Mouse (Mus musculus) T-helper 1 cell (primary cell): ENCODE measurements around the gene Spcs3.

ENCODE experiments used
- in situ Hi-C: fragments of 300-600 bp; cut with MboI, MseI; formaldehyde crosslinking; loops from one replicate; pipeline ENCODE4 v1.15.1; 2025; ENCODE audit warnings: high pct_unique_total_duplicates

Gene Spcs3

DNA sequence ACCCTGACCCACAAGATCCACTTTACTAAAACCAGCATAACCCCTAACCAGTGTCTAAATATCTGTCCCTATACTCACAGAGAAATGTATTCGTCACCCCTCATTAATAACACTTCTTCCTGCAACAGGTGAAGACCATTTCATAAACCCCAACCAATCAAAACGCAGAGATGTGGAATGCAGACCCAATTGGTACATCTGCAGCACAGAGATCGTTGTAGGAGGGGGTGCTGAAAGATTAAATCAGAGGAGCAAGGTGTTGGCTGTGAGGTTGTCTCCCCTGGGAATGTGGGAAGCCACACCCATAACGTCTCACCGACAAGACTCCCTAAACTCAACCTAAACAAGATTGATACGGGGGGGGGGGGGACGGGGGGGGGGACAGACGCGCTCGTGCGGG lies 21.0 kb downstream of the Spcs3 start:
- in situ Hi-C loops, result loop anchor here (5.0 to 10.0 kb wide), 2 partner anchors 153 to 1996 kb away; no protein-coding TSS in a partner anchor

DNA sequence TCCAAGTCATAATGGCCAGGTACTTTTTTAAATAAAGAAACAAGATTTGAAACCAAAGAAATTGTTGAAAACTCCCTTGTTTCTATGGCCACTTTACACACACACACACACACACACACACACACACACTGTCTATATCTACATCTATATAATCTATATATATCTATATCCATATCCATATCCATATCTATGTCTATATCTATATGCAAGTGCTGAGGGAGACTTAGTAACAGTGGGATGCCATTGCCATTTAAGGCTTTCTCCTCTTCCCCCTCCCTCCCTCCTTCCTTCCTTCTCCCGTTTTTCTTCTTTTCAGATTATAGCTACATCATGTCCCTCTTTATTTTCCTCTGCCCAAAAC lies 21.7 kb downstream of the Spcs3 start:
- in situ Hi-C loops, result loop anchor here (5.0 to 10.0 kb wide), 2 partner anchors 154 to 1997 kb away; no protein-coding TSS in a partner anchor

DNA sequence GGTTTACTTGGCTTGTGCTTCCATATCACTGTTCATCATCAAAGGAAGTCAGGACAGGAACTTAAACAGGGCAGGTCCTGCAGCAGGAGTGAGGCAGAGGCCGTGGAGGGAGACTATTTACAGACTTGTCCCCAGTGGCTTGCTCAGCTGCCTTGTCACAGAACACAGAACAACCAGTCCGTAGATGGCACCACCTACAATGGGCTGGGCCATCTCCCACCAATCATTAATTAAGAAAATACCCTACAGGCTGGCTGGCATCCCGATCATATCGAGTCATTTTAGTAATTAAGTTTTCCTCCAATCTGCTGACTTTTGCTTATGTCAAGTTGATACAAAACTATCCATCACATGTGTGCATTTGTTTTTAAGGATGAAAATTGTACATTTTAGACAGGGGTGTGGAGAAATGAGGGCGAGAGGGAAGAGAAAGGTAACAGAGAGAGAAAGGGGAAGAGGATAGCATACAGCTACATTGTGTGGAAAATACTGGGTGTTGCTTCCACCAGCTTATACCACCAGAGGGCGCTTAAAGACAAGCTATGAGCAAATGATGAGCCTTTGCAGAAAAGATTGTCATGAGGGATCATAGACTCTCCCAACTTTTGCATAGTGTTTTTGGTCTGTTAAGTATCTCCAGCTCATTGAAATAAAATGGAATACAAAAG lies 22.2 kb downstream of the Spcs3 start:
- in situ Hi-C loops, result loop anchor here (5.0 to 10.0 kb wide), 2 partner anchors 155 to 1997 kb away; no protein-coding TSS in a partner anchor

DNA sequence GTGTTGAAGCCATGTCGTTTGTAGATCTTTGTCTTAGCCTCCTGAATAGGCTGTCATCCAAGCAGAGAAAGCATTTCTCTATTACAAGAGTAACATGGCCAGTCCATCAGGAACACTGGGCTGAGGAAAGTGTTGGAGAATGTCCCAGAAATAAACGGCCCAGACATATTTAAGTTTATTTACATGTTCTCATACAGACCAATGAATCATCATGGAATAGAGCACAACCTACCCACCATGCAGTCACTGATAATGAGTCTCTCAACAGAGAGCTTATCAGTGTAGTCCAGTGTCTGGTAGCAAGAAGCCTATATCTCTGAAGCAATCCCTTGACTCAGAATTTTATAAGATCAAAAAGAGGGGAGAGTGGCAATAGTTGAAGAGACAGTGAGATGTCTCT lies 24.7 kb downstream of the Spcs3 start:
- in situ Hi-C loops, result loop anchor here (5.0 to 10.0 kb wide), 2 partner anchors 157 to 2000 kb away; no protein-coding TSS in a partner anchor

DNA sequence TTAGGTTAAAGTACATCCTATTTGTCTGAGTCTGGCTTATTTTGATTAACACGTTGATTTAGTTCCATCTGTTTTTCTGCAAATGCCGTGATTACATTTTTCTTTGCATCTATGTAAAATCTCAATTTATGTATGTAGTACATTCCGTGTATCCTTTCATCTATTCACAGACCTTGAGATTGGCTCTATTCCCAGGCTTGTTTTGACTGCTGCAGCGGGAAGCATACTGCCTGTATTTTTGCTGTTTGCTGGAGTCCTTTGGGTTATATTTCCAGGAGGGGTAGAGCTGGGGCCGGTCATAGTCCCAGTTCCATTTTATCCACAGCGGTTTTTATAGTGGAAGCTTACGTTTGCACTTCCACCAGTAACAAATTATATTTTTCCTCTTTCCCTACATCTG lies 26.7 kb downstream of the Spcs3 start:
- in situ Hi-C loops, result loop anchor here (10.0 kb wide), 1 partner anchor 2002 kb away; no protein-coding TSS in a partner anchor

DNA sequence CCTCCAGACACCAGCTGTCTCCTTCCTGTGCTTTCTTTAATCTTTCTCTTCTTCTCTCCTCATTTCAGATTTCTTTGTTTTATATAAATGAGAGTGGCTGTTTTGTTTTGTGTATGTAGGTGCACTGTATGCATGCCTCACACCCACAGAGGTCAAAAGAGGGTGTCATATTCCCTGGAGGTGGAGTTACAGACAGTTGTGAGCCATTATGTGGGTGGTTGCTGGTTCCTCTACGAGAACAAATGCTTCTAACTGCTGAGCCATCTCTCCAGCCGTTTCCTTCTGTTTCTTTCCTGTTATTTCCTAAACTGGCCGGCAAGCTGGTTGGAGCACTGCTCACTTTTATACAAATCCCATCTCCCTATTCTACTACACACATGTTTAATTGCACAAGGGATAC lies 35.9 kb downstream of the Spcs3 start:
- in situ Hi-C loops, result no loop called here

DNA sequence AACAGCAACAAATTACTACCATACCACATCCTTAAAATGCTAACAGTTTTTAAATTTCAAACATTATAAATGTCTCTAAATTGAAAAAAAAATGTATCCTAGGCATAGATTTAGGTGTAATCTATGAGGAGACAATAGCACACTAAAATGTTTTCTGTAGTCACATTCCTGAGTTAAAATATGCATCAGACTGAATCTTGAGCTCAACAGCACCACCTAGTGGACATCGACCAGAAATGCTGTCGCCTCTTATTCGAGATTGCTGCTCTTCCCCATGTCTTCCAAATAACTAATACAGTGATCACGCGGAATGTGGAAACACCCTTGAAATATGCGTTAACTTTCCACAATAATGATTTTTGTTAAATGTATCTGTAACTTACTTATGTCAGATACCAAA lies 36.7 kb downstream of the Spcs3 start:
- in situ Hi-C loops, result no loop called here

DNA sequence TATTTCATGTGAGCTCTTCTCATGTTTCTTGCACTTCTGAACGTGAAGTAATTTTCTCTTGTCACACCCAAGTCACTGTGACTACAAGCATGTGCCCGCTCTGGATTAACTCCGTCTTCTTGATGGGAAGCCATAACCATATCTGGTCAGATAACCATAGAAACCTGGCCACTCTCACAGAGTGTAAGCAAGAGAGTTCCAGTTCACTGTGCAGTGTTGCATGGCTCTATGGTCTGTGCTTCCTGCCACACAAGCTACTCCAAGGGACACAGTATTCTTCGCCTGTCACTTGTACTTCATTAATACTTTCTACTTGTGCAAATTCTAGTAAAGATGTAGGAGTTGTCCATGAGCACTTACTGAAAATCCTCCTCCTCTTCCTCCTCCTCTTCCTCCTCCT lies 37.9 kb downstream of the Spcs3 start:
- in situ Hi-C loops, result no loop called here

DNA sequence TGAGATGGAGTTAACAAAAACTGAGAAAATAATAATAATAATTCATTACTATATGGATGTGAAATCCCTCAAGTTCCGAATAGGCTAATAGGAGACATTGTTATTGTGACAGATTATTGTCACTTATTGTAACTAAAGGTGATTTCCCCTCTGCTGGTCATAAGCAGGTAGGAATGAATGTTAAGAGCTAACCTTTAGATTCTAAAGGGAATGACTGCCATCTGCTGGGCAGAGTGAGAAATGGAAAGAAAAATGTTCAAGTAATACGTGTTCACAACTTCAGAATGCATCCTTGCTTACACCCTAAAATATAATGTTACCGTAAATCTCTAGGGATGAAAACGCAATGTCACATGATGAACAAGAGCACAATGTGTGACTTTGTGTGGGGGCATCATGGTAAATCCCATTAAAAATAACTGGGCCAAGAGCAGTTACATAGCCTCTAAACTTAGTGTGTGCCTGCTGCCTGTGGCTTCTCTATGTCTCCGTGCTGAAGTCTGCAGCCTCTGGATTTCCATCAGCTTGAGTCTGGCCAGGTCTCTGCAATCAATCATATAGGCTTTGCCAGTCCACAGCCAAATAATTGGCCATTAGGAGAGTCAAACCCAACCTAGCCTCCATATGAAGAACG lies 38.6 kb downstream of the Spcs3 start:
- in situ Hi-C loops, result no loop called here

DNA sequence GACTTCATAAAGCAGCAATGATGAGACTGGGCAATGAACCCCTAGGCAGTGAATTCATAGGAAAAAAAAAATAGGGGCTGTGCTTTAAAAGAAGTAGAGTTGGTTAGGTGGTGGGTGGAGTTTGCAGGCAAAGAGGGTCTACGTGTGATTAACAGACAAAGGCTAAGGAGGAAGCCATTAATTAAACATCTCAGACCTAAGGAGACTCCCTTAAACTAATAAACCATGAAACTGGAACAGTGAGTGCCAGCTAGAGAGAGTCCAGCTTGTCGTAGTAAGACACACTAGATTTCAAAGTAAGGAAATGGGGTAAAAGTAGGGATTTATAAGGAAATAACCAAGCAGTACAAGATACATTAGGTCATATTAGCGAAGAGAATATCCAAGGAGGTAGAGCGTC lies 41.4 kb downstream of the Spcs3 start:
- in situ Hi-C loops, result loop anchor here (5.0 kb wide), 1 partner anchor 616 kb away; no protein-coding TSS in a partner anchor

DNA sequence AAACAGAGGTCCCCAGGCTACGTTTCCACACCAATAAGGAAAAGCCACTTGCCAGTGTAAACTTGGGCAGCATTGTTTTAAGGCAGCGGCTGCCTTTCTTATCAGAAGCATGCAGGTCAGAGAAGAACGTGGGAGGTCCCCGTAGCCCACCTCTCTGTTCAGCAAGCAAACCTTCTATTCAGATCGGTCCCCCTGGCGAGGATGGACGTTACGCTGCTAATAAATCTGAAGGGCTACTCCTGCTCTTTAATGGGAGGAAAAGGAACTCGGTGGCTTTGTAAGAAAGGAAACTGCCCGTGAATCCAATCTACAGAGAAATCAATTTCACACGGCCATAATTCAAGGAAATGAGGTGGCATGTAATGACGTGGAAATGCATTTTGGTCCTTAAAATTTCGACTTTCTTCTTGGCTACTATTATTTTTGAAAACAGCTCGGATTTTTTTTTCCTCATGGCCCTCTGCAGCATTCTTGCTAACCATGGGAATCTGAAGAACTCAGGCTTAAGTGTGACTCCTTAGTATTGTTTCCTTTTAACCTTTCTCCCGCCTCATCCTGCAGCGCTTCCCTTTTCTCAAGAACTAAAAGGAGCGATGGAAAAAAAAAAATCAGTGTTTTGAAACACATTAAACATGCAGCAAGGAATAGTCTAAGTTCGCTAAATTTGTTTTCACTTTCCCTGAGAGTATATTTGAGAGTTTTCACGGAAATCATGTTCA lies 43.1 kb downstream of the Spcs3 start:
- in situ Hi-C loops, result loop anchor here (5.0 kb wide), 1 partner anchor 614 kb away; no protein-coding TSS in a partner anchor
